Mouse (Mus musculus) hindbrain, embryonic 13.5 days (tissue): ENCODE measurements around the gene Rhox2c. TPM values are rescaled to one million over a fixed set of nuclear protein-coding genes. Genes with fewer than 3 reads are reported as not detected.
"Not testable (repeated sequence)": the region's sequence is repeated elsewhere in the genome, so short reads cannot be mapped to it uniquely, and the experiment has no call there.

ENCODE experiments used
- ATAC-seq: fragments of 200-750 bp; cut with Nextera tagmentation; 2 replicates; pipeline ENCODE4 v1.8.0; 2017; ENCODE audit warnings: moderate TSS enrichment; ENCODE audit not compliant: low FRiP score
- H3K27ac ChIP-seq: fragments of 300-500 bp; sonication (generic); 2 replicates; pipeline ENCODE4 v1.5.1; 2015; ENCODE audit warnings: inconsistent platforms, mild to moderate bottlenecking, moderate library complexity
- H3K27me3 ChIP-seq: fragments of 300-500 bp; sonication (generic); 2 replicates; pipeline ENCODE4 v1.6.1; 2015; ENCODE audit warnings: mild to moderate bottlenecking, inconsistent platforms
- H3K36me3 ChIP-seq: fragments of 300-500 bp; sonication (generic); 2 replicates; pipeline ENCODE4 v1.6.1; 2015; ENCODE audit warnings: mild to moderate bottlenecking, inconsistent platforms
- H3K4me1 ChIP-seq: fragments of 300-500 bp; sonication (generic); replicated peaks from 2 replicates; pipeline ENCODE4 v1.6.1; 2015; ENCODE audit warnings: inconsistent platforms
- H3K4me2 ChIP-seq: fragments of 300-500 bp; sonication (generic); 2 replicates; pipeline ENCODE4 v1.6.1; 2015; ENCODE audit warnings: inconsistent platforms, mild to moderate bottlenecking, moderate library complexity
- H3K4me3 ChIP-seq: fragments of 300-500 bp; sonication (generic); 2 replicates; pipeline ENCODE4 v1.5.1; 2015; ENCODE audit warnings: mild to moderate bottlenecking, inconsistent platforms
- H3K9ac ChIP-seq: fragments of 300-500 bp; sonication (generic); 2 replicates; pipeline ENCODE4 v1.6.1; 2015; ENCODE audit warnings: mild to moderate bottlenecking, inconsistent platforms
- H3K9me3 ChIP-seq: fragments of 300-500 bp; sonication (generic); 2 replicates; pipeline ENCODE4 v1.6.1; 2016; ENCODE audit warnings: inconsistent platforms
- WGBS: fragments of 180-500 bp; shearing (Covaris S2); methylation state at CpG from one replicate; pipeline ENCODE4 v1.1.7; 2015; 5-methylcytosine and 5-hydroxymethylcytosine counted together
- polyA plus RNA-seq: library from polyadenylated mRNA; unstranded; fragments of >200 nt; fragmentation: Nextera tagmentation; extraction: Ambion mirVana; gene quantifications from 2 replicates; pipeline ENCODE4 v1.2.1, GENCODE M21; 2015

The Rhox2c gene
- 0.94 TPM in 1 of 2 replicates, not detected in the other for polyA plus RNA-seq

GRCm38 (mm10) chrX:37453380-37453779, at the start of gene Rhox2c:
TSS of gene Rhox2c (plus strand) at chrX:37453680.
- WGBS = 95% methylated on average over 7 of the region's 10 CpGs
- not testable (repeated sequence) for H3K4me3 ChIP-seq, H3K27me3 ChIP-seq, H3K9ac ChIP-seq, ATAC-seq, H3K27ac ChIP-seq, H3K36me3 ChIP-seq, H3K4me2 ChIP-seq, H3K4me1 ChIP-seq, H3K9me3 ChIP-seq

GRCm38 (mm10) chrX:37411767-37412166, 41.7 kb upstream of the Rhox2c start, which contains the start of gene Rhox2b:
TSS of gene Rhox2b (plus strand) at chrX:37412067.
- not testable (repeated sequence) for H3K9ac ChIP-seq, H3K9me3 ChIP-seq, H3K36me3 ChIP-seq, H3K27me3 ChIP-seq, H3K4me2 ChIP-seq, H3K4me1 ChIP-seq, H3K27ac ChIP-seq, H3K4me3 ChIP-seq, ATAC-seq
- WGBS = no CpG with 5 or more reads among the region's 9 CpGs

GRCm38 (mm10) chrX:37432194-37432593, 21.3 kb upstream of the Rhox2c start, which contains the start of gene Rhox4b:
TSS of gene Rhox4b (plus strand) at chrX:37432494.
- H3K27me3 ChIP-seq, H3K9ac ChIP-seq, H3K4me2 ChIP-seq, H3K4me1 ChIP-seq, H3K36me3 ChIP-seq, H3K9me3 ChIP-seq, H3K4me3 ChIP-seq, H3K27ac ChIP-seq, ATAC-seq: not testable (repeated sequence)
- 90% methylated on average over 14 of the region's 15 CpGs for WGBS

GRCm38 (mm10) chrX:37458285-37458684, 4.8 kb downstream of the Rhox2c start, which contains the start of gene Rhox3c:
TSS of gene Rhox3c (plus strand) at chrX:37458585.
- not testable (repeated sequence) for H3K4me2 ChIP-seq, H3K36me3 ChIP-seq, H3K9me3 ChIP-seq, H3K4me3 ChIP-seq, H3K27ac ChIP-seq, ATAC-seq, H3K4me1 ChIP-seq, H3K9ac ChIP-seq, H3K27me3 ChIP-seq
- WGBS = 90% methylated on average over 3 of the region's 4 CpGs

- not testable (repeated sequence) for H3K27ac ChIP-seq, H3K4me3 ChIP-seq, H3K27me3 ChIP-seq, ATAC-seq, H3K36me3 ChIP-seq, H3K9me3 ChIP-seq, H3K4me2 ChIP-seq, H3K9ac ChIP-seq, H3K4me1 ChIP-seq
- 95% methylated on average over 14 of the region's 14 CpGs for WGBS
Observed at GRCm38 (mm10) chrX:37480037-37480436, 26.6 kb downstream of the Rhox2c start, which contains the start of gene Rhox4c. TSS of gene Rhox4c (plus strand) at chrX:37480337.

- H3K36me3 ChIP-seq, H3K4me2 ChIP-seq, ATAC-seq: not testable (repeated sequence)
Observed at GRCm38 (mm10) chrX:37514059-37514458, 60.6 kb downstream of the Rhox2c start, which contains the start of gene Rhox4d. TSS of gene Rhox4d (plus strand) at chrX:37514359.

More at GRCm38 (mm10) chrX:37514059-37514458, 60.6 kb downstream of the Rhox2c start, which contains the start of gene Rhox4d:
- H3K27ac ChIP-seq, H3K9ac ChIP-seq, H3K27me3 ChIP-seq, H3K9me3 ChIP-seq, H3K4me3 ChIP-seq, H3K4me1 ChIP-seq: not testable (repeated sequence)
- WGBS = 91% methylated on average over 16 of the region's 18 CpGs

Other genes with a start within 250 kb of the Rhox2c start
- not detected in 2 replicates for gene Gm9, start 242.6 kb upstream of the Rhox2c start, polyA plus RNA-seq
- not detected in 2 replicates for gene Rhox1, start 231.4 kb upstream of the Rhox2c start, polyA plus RNA-seq
- gene Rhox2a, start 208.7 kb upstream of the Rhox2c start, polyA plus RNA-seq = 0.32 TPM in 1 of 2 replicates, not detected in the other
- gene Rhox3a, start 203.8 kb upstream of the Rhox2c start, polyA plus RNA-seq = not detected in 2 replicates
- not detected in 2 replicates for gene Rhox4a, start 188.3 kb upstream of the Rhox2c start, polyA plus RNA-seq
- not detected in 2 replicates for gene Rhox3a2, start 73.7 kb upstream of the Rhox2c start, polyA plus RNA-seq
- not detected in 2 replicates for gene Rhox4a2, start 62.8 kb upstream of the Rhox2c start, polyA plus RNA-seq
- gene Rhox2b, start 41.6 kb upstream of the Rhox2c start, polyA plus RNA-seq = not detected in 2 replicates
- gene Rhox4b, start 21.2 kb upstream of the Rhox2c start, polyA plus RNA-seq = not detected in 2 replicates
- gene Rhox3c, start 4.9 kb downstream of the Rhox2c start, polyA plus RNA-seq = not detected in 2 replicates
- not detected in 2 replicates for gene Rhox4c, start 26.7 kb downstream of the Rhox2c start, polyA plus RNA-seq
- not detected in 2 replicates for gene Rhox2d, start 39.7 kb downstream of the Rhox2c start, polyA plus RNA-seq
- not detected in 2 replicates for gene Rhox4d, start 60.7 kb downstream of the Rhox2c start, polyA plus RNA-seq
- not detected in 2 replicates for gene Rhox2e, start 76.8 kb downstream of the Rhox2c start, polyA plus RNA-seq
- gene Rhox3e, start 88.3 kb downstream of the Rhox2c start, polyA plus RNA-seq = not detected in 2 replicates
- gene Rhox4e, start 103.7 kb downstream of the Rhox2c start, polyA plus RNA-seq = not detected in 2 replicates
- gene Rhox2f, start 117.7 kb downstream of the Rhox2c start, polyA plus RNA-seq = not detected in 2 replicates
- not detected in 2 replicates for gene Rhox3f, start 127.3 kb downstream of the Rhox2c start, polyA plus RNA-seq
- not detected in 2 replicates for gene Rhox4f, start 154.0 kb downstream of the Rhox2c start, polyA plus RNA-seq
- gene Rhox3g, start 174.9 kb downstream of the Rhox2c start, polyA plus RNA-seq = not detected in 2 replicates
- gene Rhox2g, start 189.8 kb downstream of the Rhox2c start, polyA plus RNA-seq = not detected in 2 replicates
- gene Rhox4g, start 197.6 kb downstream of the Rhox2c start, polyA plus RNA-seq = not detected in 2 replicates
- gene Rhox3h, start 215.1 kb downstream of the Rhox2c start, polyA plus RNA-seq = not detected in 2 replicates
- gene Rhox2h, start 219.6 kb downstream of the Rhox2c start, polyA plus RNA-seq = not detected in 2 replicates